Mouse (Mus musculus) neural tube, embryonic 13.5 days (tissue): ENCODE measurements at regions not wholly inside any gene's neighbourhood (a gene's known extent, or its start where the extent isn't known, plus 50 kb on each side); places are given as distances from the start of the nearest gene placed in this dataset.

ENCODE experiments used
- ATAC-seq: fragments of 200-750 bp; cut with Nextera tagmentation; 2 replicates; pipeline ENCODE4 v1.8.0; 2017; ENCODE audit warnings: low read depth, mild to moderate bottlenecking, moderate TSS enrichment, moderate library complexity
- H3K27ac ChIP-seq: fragments of 300-500 bp; sonication (generic); replicated peaks from 2 replicates; pipeline ENCODE4 v1.5.1; 2015; ENCODE audit warnings: moderate library complexity, mild to moderate bottlenecking, inconsistent platforms
- H3K27me3 ChIP-seq: fragments of 300-500 bp; sonication (generic); 2 replicates; pipeline ENCODE4 v1.6.1; 2015; ENCODE audit warnings: mild to moderate bottlenecking, inconsistent platforms
- H3K36me3 ChIP-seq: fragments of 300-500 bp; sonication (generic); 2 replicates; pipeline ENCODE4 v1.6.1; 2015; ENCODE audit warnings: mild to moderate bottlenecking, inconsistent platforms
- H3K4me1 ChIP-seq: fragments of 300-500 bp; sonication (generic); replicated peaks from 2 replicates; pipeline ENCODE4 v1.6.1; 2015; ENCODE audit warnings: inconsistent platforms
- H3K4me2 ChIP-seq: fragments of 300-500 bp; sonication (generic); 2 replicates; pipeline ENCODE4 v1.6.1; 2015; ENCODE audit warnings: inconsistent platforms, mild to moderate bottlenecking, moderate library complexity
- H3K4me3 ChIP-seq: fragments of 300-500 bp; sonication (generic); 2 replicates; pipeline ENCODE4 v1.5.1; 2015; ENCODE audit warnings: mild to moderate bottlenecking, inconsistent platforms
- H3K9ac ChIP-seq: fragments of 300-500 bp; sonication (generic); 2 replicates; pipeline ENCODE4 v1.6.1; 2015; ENCODE audit warnings: moderate library complexity, mild to moderate bottlenecking, inconsistent platforms
- H3K9me3 ChIP-seq: fragments of 300-500 bp; sonication (generic); 2 replicates; pipeline ENCODE4 v1.6.1; 2016; ENCODE audit warnings: inconsistent platforms
- WGBS: fragments of 180-500 bp; shearing (Covaris S2); methylation state at CpG from one replicate; pipeline ENCODE4 v1.1.7; 2015; 5-methylcytosine and 5-hydroxymethylcytosine counted together

DNA sequence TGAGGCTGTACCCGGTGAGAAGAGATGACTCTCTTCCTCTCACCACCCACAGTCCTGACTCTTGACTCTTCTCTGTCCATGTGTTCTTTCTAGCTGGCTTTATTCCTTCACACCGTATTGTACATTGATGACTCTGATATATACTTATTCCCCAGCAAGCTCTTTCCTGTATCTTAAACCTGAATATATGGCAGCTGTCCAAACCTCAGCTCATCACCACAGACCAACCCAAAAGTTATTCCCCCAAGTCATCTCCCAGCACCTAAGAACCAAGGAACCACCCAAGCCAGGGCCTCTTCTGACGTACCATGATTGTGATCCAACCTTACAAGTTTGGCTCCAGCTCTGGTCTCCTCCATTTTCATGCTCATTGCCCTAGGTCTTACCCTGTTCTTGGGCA is 99.1 kb upstream of the Prdm1 start:
- ATAC-seq = no peak
- H3K4me1 ChIP-seq = peaks cover 3% of the 10 kb centered on the region; the same call in 1 of the 2 replicates
- H3K27ac ChIP-seq = no peak overlapping the region
- no peak overlapping the region for H3K4me3 ChIP-seq
- H3K9ac ChIP-seq = no peak overlapping the region
- WGBS = 95% methylated on average over 3 of the region's 3 CpGs
- H3K36me3 ChIP-seq = no peaks in the 10 kb centered on the region
- H3K27me3 ChIP-seq = no peaks in the 10 kb centered on the region
- H3K9me3 ChIP-seq = no peaks in the 10 kb centered on the region
- H3K4me2 ChIP-seq = no peak overlapping the region

DNA sequence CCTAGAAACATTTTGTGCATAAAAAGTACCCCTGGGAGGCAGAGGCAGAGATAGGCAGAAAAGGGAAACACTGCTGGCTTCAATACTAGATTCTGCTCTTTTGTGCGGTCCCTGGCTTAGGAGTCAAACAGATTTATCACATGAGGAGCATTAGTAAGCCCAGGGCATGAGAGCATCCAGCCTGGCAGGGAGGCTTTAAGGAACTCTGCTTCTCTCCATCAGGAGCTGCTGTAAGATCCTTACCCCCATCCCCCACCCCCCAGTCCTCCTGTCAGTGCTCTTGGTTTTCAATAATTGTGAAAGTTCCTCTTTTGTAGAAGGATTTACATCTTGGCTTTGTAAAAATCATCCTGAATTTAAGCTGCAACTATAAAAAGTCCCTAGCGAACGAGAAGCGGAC is 97.2 kb upstream of the Prdm1 start:
- Histone ChIP-seq H3K4me1 (peaks cover 3% of the 10 kb centered on the region; the same call in 1 of the 2 replicates), H3K9ac (no peak overlapping the region), H3K36me3 (no peaks in the 10 kb centered on the region), H3K27me3 (no peaks in the 10 kb centered on the region), H3K27ac (no peak overlapping the region), H3K9me3 (no peaks in the 10 kb centered on the region), H3K4me3 (no peak overlapping the region), H3K4me2 (no peak overlapping the region)
- 43% methylated on average over 4 of the region's 4 CpGs for WGBS
- ATAC-seq = no peak

GRCm38 (mm10) chr10:44615586-44615985 is 87.3 kb upstream of the Prdm1 start:
- Histone ChIP-seq H3K27me3 (no peaks in the 10 kb centered on the region), H3K36me3 (no peaks in the 10 kb centered on the region), H3K4me1 (no peaks in the 10 kb centered on the region), H3K9ac (no peak overlapping the region), H3K4me3 (no peak overlapping the region), H3K4me2 (no peak overlapping the region), H3K9me3 (no peaks in the 10 kb centered on the region), H3K27ac (no peak overlapping the region)
- ATAC-seq = no peak
- WGBS = 73% methylated on average over 1 of the region's 1 CpGs

GRCm38 (mm10) chr10:44612571-44612970 is 84.3 kb upstream of the Prdm1 start:
- 92% methylated on average over 7 of the region's 7 CpGs for WGBS
- H3K9ac ChIP-seq = no peak overlapping the region
- no peak for ATAC-seq
- no peaks in the 10 kb centered on the region for H3K27me3 ChIP-seq
- H3K9me3 ChIP-seq = no peaks in the 10 kb centered on the region
- no peak overlapping the region for H3K4me3 ChIP-seq
- H3K36me3 ChIP-seq = no peaks in the 10 kb centered on the region
- H3K27ac ChIP-seq = no peak overlapping the region
- H3K4me2 ChIP-seq = no peak overlapping the region
- H3K4me1 ChIP-seq = no peaks in the 10 kb centered on the region

GRCm38 (mm10) chr10:44611399-44611798 is 83.1 kb upstream of the Prdm1 start:
- Histone ChIP-seq H3K9ac (no peak overlapping the region), H3K27ac (no peak overlapping the region), H3K4me2 (no peak overlapping the region), H3K9me3 (no peaks in the 10 kb centered on the region), H3K36me3 (no peaks in the 10 kb centered on the region), H3K4me1 (no peaks in the 10 kb centered on the region), H3K27me3 (no peaks in the 10 kb centered on the region), H3K4me3 (no peak overlapping the region)
- ATAC-seq = no peak
- WGBS = 83% methylated on average over 5 of the region's 5 CpGs

DNA sequence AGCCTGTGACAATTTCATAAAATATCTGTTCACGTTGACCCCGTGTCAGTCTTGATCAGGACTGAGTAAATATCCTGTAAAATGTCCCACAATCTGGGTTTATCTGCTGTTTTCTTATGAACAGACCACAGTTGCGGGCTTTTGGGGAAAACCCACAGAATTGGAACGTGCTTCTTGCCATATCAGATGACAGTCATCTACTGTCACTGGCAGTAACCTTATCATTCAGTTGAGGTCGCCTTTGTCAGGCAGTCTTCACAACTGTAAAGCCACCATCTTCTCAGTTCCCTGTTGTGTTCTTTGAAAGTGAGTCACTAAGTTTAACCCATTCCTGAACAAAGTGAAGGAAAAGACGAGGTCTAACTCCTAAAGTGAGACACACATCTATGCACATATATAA is 80.9 kb upstream of the Prdm1 start:
- Histone ChIP-seq H3K27ac (no peak overlapping the region), H3K27me3 (no peaks in the 10 kb centered on the region), H3K4me1 (no peaks in the 10 kb centered on the region), H3K9ac (no peak overlapping the region), H3K4me3 (no peak overlapping the region), H3K9me3 (no peaks in the 10 kb centered on the region), H3K36me3 (no peaks in the 10 kb centered on the region), H3K4me2 (no peak overlapping the region)
- ATAC-seq = no peak
- 83% methylated on average over 6 of the region's 6 CpGs for WGBS

- H3K27ac ChIP-seq = no peak overlapping the region
- H3K4me3 ChIP-seq = no peak overlapping the region
- H3K36me3 ChIP-seq = no peaks in the 10 kb centered on the region
- H3K9me3 ChIP-seq = no peaks in the 10 kb centered on the region
- H3K27me3 ChIP-seq = no peaks in the 10 kb centered on the region
- no peak overlapping the region for H3K4me2 ChIP-seq
- no peaks in the 10 kb centered on the region for H3K4me1 ChIP-seq
- no peak overlapping the region for H3K9ac ChIP-seq
- ATAC-seq = no peak
- 81% methylated on average over 5 of the region's 5 CpGs for WGBS
Measured at GRCm38 (mm10) chr10:44607334-44607851, 79.1 kb upstream of the Prdm1 start.

- 80% methylated on average over 11 of the region's 11 CpGs for WGBS
- Histone ChIP-seq H3K9me3 (no peaks in the 10 kb centered on the region), H3K9ac (no peak overlapping the region), H3K36me3 (no peaks in the 10 kb centered on the region), H3K4me3 (no peak overlapping the region), H3K27me3 (no peaks in the 10 kb centered on the region), H3K27ac (no peak overlapping the region), H3K4me1 (0 out of 2 replicates have a peak, but pooled peaks cover 3% of the 10 kb centered on the region), H3K4me2 (no peak overlapping the region)
- ATAC-seq = no peak
Measured at GRCm38 (mm10) chr10:44604512-44604911, 76.2 kb upstream of the Prdm1 start.

DNA sequence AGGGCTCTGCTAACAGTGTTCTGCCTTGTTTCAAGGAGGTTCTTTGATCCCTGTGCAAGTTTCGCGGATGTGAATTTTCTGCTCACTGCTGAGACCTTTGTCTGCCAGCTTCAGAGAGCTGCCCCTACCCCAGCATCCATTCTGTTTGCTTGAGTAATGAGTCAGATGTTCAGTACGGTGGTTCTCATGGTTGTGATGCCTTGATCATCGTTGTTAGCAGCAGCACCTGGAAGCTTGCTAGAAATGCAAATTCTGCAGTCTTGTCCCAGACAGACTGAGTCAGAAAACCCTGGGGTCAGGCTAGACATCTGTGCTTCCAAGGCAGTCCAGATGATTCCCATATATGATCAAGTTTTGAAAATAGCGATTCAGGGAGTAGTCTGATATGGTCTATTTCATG is 75.2 kb upstream of the Prdm1 start:
- no peak overlapping the region for H3K9ac ChIP-seq

DNA sequence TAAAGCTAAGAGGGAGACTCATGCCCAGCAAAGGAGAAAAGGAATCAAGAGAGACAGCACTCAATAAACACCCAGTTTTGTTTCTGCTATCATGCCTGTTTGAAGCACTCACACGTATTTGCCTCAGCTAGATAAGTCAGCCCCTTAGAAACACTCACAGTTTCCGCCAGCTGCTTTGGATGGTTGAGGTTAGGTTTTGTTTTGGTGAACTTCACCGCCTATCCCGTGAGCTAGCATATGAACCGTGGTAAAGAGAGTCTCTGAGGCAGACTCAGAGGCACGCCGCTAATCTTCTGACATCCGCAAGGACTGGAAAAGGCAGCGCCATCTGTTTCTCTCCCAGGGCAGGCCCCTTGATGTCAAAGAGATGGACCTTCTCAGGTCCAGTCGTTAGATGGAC is 73.2 kb upstream of the Prdm1 start:
- H3K4me3 ChIP-seq = no peak overlapping the region
- no peak for ATAC-seq
- 89% methylated on average over 10 of the region's 10 CpGs for WGBS

More for the DNA sequence above, 75.2 kb upstream of the Prdm1 start:
- 73% methylated on average over 5 of the region's 5 CpGs for WGBS
- Histone ChIP-seq H3K27me3 (no peaks in the 10 kb centered on the region), H3K36me3 (no peaks in the 10 kb centered on the region), H3K4me2 (no peak overlapping the region), H3K4me3 (no peak overlapping the region), H3K27ac (no peak overlapping the region), H3K4me1 (peaks cover 8% of the 10 kb centered on the region; the same call in 1 of the 2 replicates), H3K9me3 (no peaks in the 10 kb centered on the region)
- ATAC-seq = no peak

GRCm38 (mm10) chr10:44599964-44600334 is 71.6 kb upstream of the Prdm1 start:
- Histone ChIP-seq H3K27ac (no peak overlapping the region), H3K27me3 (no peaks in the 10 kb centered on the region), H3K4me3 (no peak overlapping the region), H3K9me3 (no peaks in the 10 kb centered on the region), H3K4me2 (no peak overlapping the region), H3K9ac (no peak overlapping the region), H3K4me1 (peaks cover 8% of the 10 kb centered on the region; the same call in 1 of the 2 replicates), H3K36me3 (no peaks in the 10 kb centered on the region)
- 46% methylated on average over 4 of the region's 4 CpGs for WGBS
- ATAC-seq = peak; percentile 40; the same call in 1 of the 2 replicates

More for the DNA sequence above, 73.2 kb upstream of the Prdm1 start:
- H3K27ac ChIP-seq = no peak overlapping the region
- no peaks in the 10 kb centered on the region for H3K36me3 ChIP-seq
- H3K9me3 ChIP-seq = no peaks in the 10 kb centered on the region
- no peak overlapping the region for H3K4me2 ChIP-seq
- H3K4me1 ChIP-seq = peaks cover 8% of the 10 kb centered on the region; the same call in 1 of the 2 replicates
- H3K9ac ChIP-seq = no peak overlapping the region
- H3K27me3 ChIP-seq = no peaks in the 10 kb centered on the region

- Histone ChIP-seq H3K4me2 (no peak overlapping the region), H3K4me1 (peaks cover 8% of the 10 kb centered on the region; the same call in 1 of the 2 replicates)
- WGBS = 52% methylated on average over 10 of the region's 10 CpGs
Measured at GRCm38 (mm10) chr10:44599331-44599963, 71.1 kb upstream of the Prdm1 start.

GRCm38 (mm10) chr10:44598615-44599014 is 70.3 kb upstream of the Prdm1 start:
- no peak overlapping the region for H3K4me2 ChIP-seq
- 96% methylated on average over 3 of the region's 3 CpGs for WGBS
- no peaks in the 10 kb centered on the region for H3K9me3 ChIP-seq
- H3K36me3 ChIP-seq = no peaks in the 10 kb centered on the region
- no peak overlapping the region for H3K4me3 ChIP-seq
- peaks cover 8% of the 10 kb centered on the region; the same call in 1 of the 2 replicates for H3K4me1 ChIP-seq
- no peaks in the 10 kb centered on the region for H3K27me3 ChIP-seq
- no peak overlapping the region for H3K9ac ChIP-seq
- no peak overlapping the region for H3K27ac ChIP-seq
- ATAC-seq = no peak

More at GRCm38 (mm10) chr10:44599331-44599963, 71.1 kb upstream of the Prdm1 start:
- H3K9ac ChIP-seq = no peak overlapping the region
- H3K27me3 ChIP-seq = no peaks in the 10 kb centered on the region
- no peaks in the 10 kb centered on the region for H3K36me3 ChIP-seq
- no peak overlapping the region for H3K4me3 ChIP-seq
- no peak overlapping the region for H3K27ac ChIP-seq
- no peak for ATAC-seq
- H3K9me3 ChIP-seq = no peaks in the 10 kb centered on the region
